Comparison of ENCODE assay signal across 30 mouse cellular contexts in genomic region chr11:53450070-53450705, GRCm38 (mm10). TPM values are rescaled to one million over a fixed set of nuclear protein-coding genes. Genes with fewer than 3 reads are reported as not detected.
DNase-seq lines count a peak whose midpoint lies in the region; ATAC-seq and TF ChIP-seq lines count a peak whose summit lies in the region.
"Had no signal": no experiment of that assay in that cellular context is flagged by ENCODE, and none has a peak within 500 bp of the region (broad histone marks: within the 10 kb centered on the region; RNA-seq: fewer than 3 reads in every experiment).

No protein-coding gene starts in this region.

- H3K79me2 ChIP-seq in liver, adult 2 months (ENCODE audit: control insufficient read depth, insufficient read depth, low read length): no peaks in the 10 kb centered on the region

- H3K9ac ChIP-seq in liver, adult 2 months (ENCODE audit: low read depth, low read length): no peak overlapping the region
- H3K9ac ChIP-seq in liver, postnatal 0 days (replicated peaks): no peak overlapping the region
- H3K9ac ChIP-seq: embryonic facial prominence, embryonic 15.5 days; forebrain, embryonic 15.5 days; heart, embryonic 13.5 days; hindbrain, embryonic 14.5 days; liver, embryonic 12.5 days; midbrain, embryonic 12.5 days; neural tube, embryonic 12.5 days had no signal

- no peak overlapping the region for H3K4me3 ChIP-seq in liver, adult 2 months (ENCODE audit: insufficient read depth, low read depth, low read length)
- H3K4me3 ChIP-seq in liver, postnatal 0 days (ENCODE audit: low read depth, low read length): no peak overlapping the region
- H3K4me3 ChIP-seq: embryonic facial prominence, embryonic 15.5 days; forebrain, embryonic 15.5 days; heart, embryonic 13.5 days; liver, embryonic 12.5 days; midbrain, embryonic 12.5 days; neural tube, embryonic 12.5 days had no signal

- peaks cover 46% of the 10 kb centered on the region for H3K4me1 ChIP-seq in liver, adult 2 months (ENCODE audit: control insufficient read depth, insufficient read depth, low read length)
- H3K4me1 ChIP-seq in liver, postnatal 0 days (ENCODE audit: insufficient read depth): peaks cover 25% of the 10 kb centered on the region
- H3K4me1 ChIP-seq: embryonic facial prominence, embryonic 15.5 days; forebrain, embryonic 15.5 days; midbrain, embryonic 12.5 days; neural tube, embryonic 12.5 days had no signal

- peak; percentile 76 for DNase-seq in liver, adult 2 months (ENCODE audit: extremely low read depth, low read depth, low spot score)
- DNase-seq in liver, postnatal 0 days: no peak
- DNase-seq in large intestine, adult 2 months (ENCODE audit: low read depth, low spot score): peak; percentile 67
- DNase-seq in thymus, postnatal 25 days: peak; percentile 40
- DNase-seq in right cerebral cortex, adult 18-20 months: no peak
- DNase-seq: adrenal gland, postnatal 10 days; cerebellum, adult 9-10 months; heart, adult 11 months; heart, postnatal 14 days; kidney, adult 18-20 months; lung, adult 2 months; lung, postnatal 14 days had no signal

- H3K9me3 ChIP-seq in liver, postnatal 0 days (ENCODE audit: low read length): no peaks in the 10 kb centered on the region
- H3K9me3 ChIP-seq: embryonic facial prominence, embryonic 15.5 days; forebrain, embryonic 15.5 days; heart, embryonic 13.5 days; liver, embryonic 12.5 days; midbrain, embryonic 12.5 days; neural tube, embryonic 12.5 days had no signal

- no peaks in the 10 kb centered on the region for H3K36me3 ChIP-seq in liver, adult 2 months (ENCODE audit: control insufficient read depth, insufficient read depth, low read length)
- no peaks in the 10 kb centered on the region for H3K36me3 ChIP-seq in liver, postnatal 0 days (replicated peaks; ENCODE audit: insufficient read depth, low read length)
- H3K36me3 ChIP-seq: embryonic facial prominence, embryonic 15.5 days; forebrain, embryonic 15.5 days; heart, embryonic 13.5 days; liver, embryonic 12.5 days; midbrain, embryonic 12.5 days; neural tube, embryonic 12.5 days had no signal

- H3K27me3 ChIP-seq in liver, adult 2 months (ENCODE audit: control insufficient read depth, insufficient read depth, low read length): no peaks in the 10 kb centered on the region
- no peaks in the 10 kb centered on the region for H3K27me3 ChIP-seq in liver, postnatal 0 days (ENCODE audit: insufficient read depth, low read length)
- H3K27me3 ChIP-seq: embryonic facial prominence, embryonic 15.5 days had no signal

- no peak for TF ChIP-seq CTCF in liver, adult 2 months (IDR thresholded peaks at IDR 0.05; ENCODE audit: low read depth, low read length)
- TF ChIP-seq CTCF in liver, postnatal 0 days (IDR thresholded peaks at IDR 0.05; ENCODE audit: low read depth): no peak

- H3K4me2 ChIP-seq in liver, postnatal 0 days (ENCODE audit: low read depth, low read length): no peak overlapping the region
- H3K4me2 ChIP-seq: embryonic facial prominence, embryonic 15.5 days; forebrain, embryonic 15.5 days; heart, embryonic 13.5 days; hindbrain, embryonic 14.5 days; liver, embryonic 12.5 days; midbrain, embryonic 12.5 days; neural tube, embryonic 12.5 days had no signal

- WGBS in liver, adult 2 months: 8% methylated on average over 15 of the region's 15 CpGs
- WGBS in liver, postnatal 0 days (ENCODE audit: insufficient replicate concordance): 20% methylated on average over 15 of the region's 15 CpGs
- WGBS in large intestine, adult 2 months: 11% methylated on average over 15 of the region's 15 CpGs

- TF ChIP-seq EP300 in liver, postnatal 0 days (IDR thresholded peaks at IDR 0.05; ENCODE audit: low read depth): no peak

- H3K27ac ChIP-seq in liver, adult 2 months (replicated peaks; ENCODE audit: insufficient read depth, low read depth, low read length): peak overlapping the region; percentile 84
- no peak overlapping the region for H3K27ac ChIP-seq in liver, postnatal 0 days (ENCODE audit: low read depth)
- H3K27ac ChIP-seq: embryonic facial prominence, embryonic 15.5 days; forebrain, embryonic 15.5 days; heart, embryonic 13.5 days; hindbrain, embryonic 14.5 days; liver, embryonic 12.5 days; midbrain, embryonic 12.5 days; neural tube, embryonic 12.5 days had no signal

- TF ChIP-seq POLR2A in liver, adult 2 months (IDR thresholded peaks at IDR 0.05; ENCODE audit: extremely low read depth, insufficient read depth, low read length): no peak

- no peak for ATAC-seq in liver, postnatal 0 days
- peak; percentile 67 for ATAC-seq in granulocyte monocyte progenitor cell, adult 5-6 weeks (replicated peaks; ENCODE audit: poor library complexity, severe bottlenecking)
- ATAC-seq in inflammation-experienced regulatory T-cells, adult 6 months: no peak
- ATAC-seq in erythroid progenitor cell, adult 5-6 weeks (replicated peaks; ENCODE audit: low FRiP score, poor library complexity, severe bottlenecking): no peak
- ATAC-seq: forebrain, embryonic 15.5 days; liver, embryonic 12.5 days had no signal

RNA-seq across cellular contexts. Expression of gene Gm10447, which starts 6.7 kb away (rescaled TPM):
- 0.46 and 0.60 TPM in 2 replicates for total RNA-seq in liver, adult 2 months (2014; rRNA removed)
- polyA plus RNA-seq in liver, adult 2 months (2012; rRNA removed): 1.3 and 2.5 TPM in 2 replicates
- polyA plus RNA-seq in liver, postnatal 0 days (2015; fragmentation: Nextera tagmentation; extraction: Ambion mirVana): 0.06 and 0.25 TPM in 2 replicates
- total RNA-seq in granulocyte monocyte progenitor cell, adult 5-6 weeks (2014; fragmentation: Nextera tagmentation): not detected in 2 replicates
- total RNA-seq in granulocyte monocyte progenitor cell, adult 5-6 weeks (2017): not detected in 2 replicates
- 0.05 and 0.09 TPM in 2 replicates for polyA plus RNA-seq in large intestine, adult 2 months (2012; rRNA removed)
- polyA plus RNA-seq in inflammation-experienced regulatory T-cells, adult 6 months (2017; shearing (Covaris generic)): not detected
- total RNA-seq in erythroid progenitor cell, adult 5-6 weeks (2015; ENCODE audit: low replicate concordance): not detected in 2 replicates
- total RNA-seq in erythroid progenitor cell, adult 5-6 weeks (2017; ENCODE audit: low replicate concordance): not detected in 2 replicates
- total RNA-seq: CH12.LX; heart, postnatal 14 days; MEL had no signal
- polyA plus RNA-seq: forebrain, embryonic 15.5 days; kidney, embryonic 16.5 days; midbrain, embryonic 12.5 days had no signal

RNA-seq across cellular contexts. Expression of gene Shroom1, which starts 6.8 kb away (rescaled TPM):
- 12.8 and 15.4 TPM in 2 replicates for total RNA-seq in liver, adult 2 months (2014; rRNA removed)
- 36.6 and 43.4 TPM in 2 replicates for polyA plus RNA-seq in liver, adult 2 months (2012; rRNA removed)
- polyA plus RNA-seq in liver, postnatal 0 days (2015; fragmentation: Nextera tagmentation; extraction: Ambion mirVana): 5.5 TPM in 2 replicates
- total RNA-seq in granulocyte monocyte progenitor cell, adult 5-6 weeks (2014; fragmentation: Nextera tagmentation): 0.30 TPM in 1 of 2 replicates, not detected in the other
- not detected in 2 replicates for total RNA-seq in granulocyte monocyte progenitor cell, adult 5-6 weeks (2017)
- polyA plus RNA-seq in large intestine, adult 2 months (2012; rRNA removed): 2.3 and 3.5 TPM in 2 replicates
- under 1 TPM in 1 of 3 experiments, not detected in 2; 0.10 TPM for polyA plus RNA-seq in inflammation-experienced regulatory T-cells, adult 6 months (2017; shearing (Covaris generic))
- total RNA-seq in erythroid progenitor cell, adult 5-6 weeks (2015; ENCODE audit: low replicate concordance): not detected in 2 replicates
- total RNA-seq in erythroid progenitor cell, adult 5-6 weeks (2017; ENCODE audit: low replicate concordance): not detected in 2 replicates
- total RNA-seq: CH12.LX, MEL had no signal

RNA-seq across cellular contexts. Expression of gene Gdf9, which starts 19.4 kb away (rescaled TPM):
- 0.09 and 0.34 TPM in 2 replicates for total RNA-seq in liver, adult 2 months (2014; rRNA removed)
- 0.21 and 0.47 TPM in 2 replicates for polyA plus RNA-seq in liver, adult 2 months (2012; rRNA removed)
- 0.15 and 0.18 TPM in 2 replicates for polyA plus RNA-seq in liver, postnatal 0 days (2015; fragmentation: Nextera tagmentation; extraction: Ambion mirVana)
- total RNA-seq in granulocyte monocyte progenitor cell, adult 5-6 weeks (2014; fragmentation: Nextera tagmentation): 1.1 and 1.2 TPM in 2 replicates
- 0.39 and 0.57 TPM in 2 replicates for total RNA-seq in granulocyte monocyte progenitor cell, adult 5-6 weeks (2017)
- 0.92 and 1.1 TPM in 2 replicates for polyA plus RNA-seq in large intestine, adult 2 months (2012; rRNA removed)
- polyA plus RNA-seq in inflammation-experienced regulatory T-cells, adult 6 months (2017; shearing (Covaris generic)): not detected
- total RNA-seq in erythroid progenitor cell, adult 5-6 weeks (2015; ENCODE audit: low replicate concordance): not detected in 2 replicates
- total RNA-seq in erythroid progenitor cell, adult 5-6 weeks (2017; ENCODE audit: low replicate concordance): 0.77 TPM in 1 of 2 replicates, not detected in the other

RNA-seq across cellular contexts. Expression of gene Uqcrq, which starts 19.6 kb away (rescaled TPM):
- total RNA-seq in liver, adult 2 months (2014; rRNA removed): 256 TPM in 2 replicates
- polyA plus RNA-seq in liver, adult 2 months (2012; rRNA removed): 1,230 and 1,408 TPM in 2 replicates
- 1,453 and 1,461 TPM in 2 replicates for polyA plus RNA-seq in liver, postnatal 0 days (2015; fragmentation: Nextera tagmentation; extraction: Ambion mirVana)
- 221 and 287 TPM in 2 replicates for total RNA-seq in granulocyte monocyte progenitor cell, adult 5-6 weeks (2014; fragmentation: Nextera tagmentation)
- 66.7 and 91.9 TPM in 2 replicates for total RNA-seq in granulocyte monocyte progenitor cell, adult 5-6 weeks (2017)
- 700 and 833 TPM in 2 replicates for polyA plus RNA-seq in large intestine, adult 2 months (2012; rRNA removed)
- 100 to 1,000 TPM; 384 to 446 (median 387) TPM for polyA plus RNA-seq in inflammation-experienced regulatory T-cells, adult 6 months (2017; shearing (Covaris generic))
- 79.2 and 113 TPM in 2 replicates for total RNA-seq in erythroid progenitor cell, adult 5-6 weeks (2015; ENCODE audit: low replicate concordance)
- 29.4 and 33.0 TPM in 2 replicates for total RNA-seq in erythroid progenitor cell, adult 5-6 weeks (2017; ENCODE audit: low replicate concordance)

RNA-seq across cellular contexts. Expression of gene Gm9837, which starts 20.1 kb away (rescaled TPM):
- not detected in 2 replicates for total RNA-seq in liver, adult 2 months (2014; rRNA removed)
- not detected in 2 replicates for polyA plus RNA-seq in liver, adult 2 months (2012; rRNA removed)
- not detected in 2 replicates for polyA plus RNA-seq in liver, postnatal 0 days (2015; fragmentation: Nextera tagmentation; extraction: Ambion mirVana)
- total RNA-seq in granulocyte monocyte progenitor cell, adult 5-6 weeks (2014; fragmentation: Nextera tagmentation): not detected in 2 replicates
- total RNA-seq in granulocyte monocyte progenitor cell, adult 5-6 weeks (2017): not detected in 2 replicates
- not detected in 2 replicates for polyA plus RNA-seq in large intestine, adult 2 months (2012; rRNA removed)
- not detected for polyA plus RNA-seq in inflammation-experienced regulatory T-cells, adult 6 months (2017; shearing (Covaris generic))
- not detected in 2 replicates for total RNA-seq in erythroid progenitor cell, adult 5-6 weeks (2015; ENCODE audit: low replicate concordance)
- total RNA-seq in erythroid progenitor cell, adult 5-6 weeks (2017; ENCODE audit: low replicate concordance): not detected in 2 replicates
- total RNA-seq: adrenal gland, postnatal 10 days; CH12.LX; gastrocnemius, adult 8-10 months; heart, postnatal 14 days; left cerebral cortex, adult 8-10 months; megakaryocyte, adult 5-6 weeks; MEL had no signal
- polyA plus RNA-seq: embryonic facial prominence, embryonic 15.5 days; forebrain, embryonic 15.5 days; heart, embryonic 13.5 days; hindbrain, embryonic 14.5 days; kidney, embryonic 16.5 days; limb, embryonic 11.5 days; liver, embryonic 12.5 days; lung, adult 2 months; midbrain, embryonic 12.5 days; neural tube, embryonic 12.5 days; stomach, embryonic 14.5 days had no signal

Comparison
In these comparisons a context has a peak if more than half of its experiments do, and no peak if none do; other contexts are left out.
1. DNase-seq: peak in liver, adult 2 months (single experiment), large intestine, adult 2 months (single experiment) and thymus, postnatal 25 days (single experiment); none in liver, postnatal 0 days (single experiment) and right cerebral cortex, adult 18-20 months (single experiment).